In genomic region chr7:112298871-112299422, GRCm38 (mm10) we compare ENCODE assay signal across 11 mouse cellular contexts.
DNase-seq lines count a peak whose midpoint lies in the region; ATAC-seq and TF ChIP-seq lines count a peak whose summit lies in the region.
"Had no signal": no experiment of that assay in that cellular context is flagged by ENCODE, and none has a peak within 500 bp of the region (broad histone marks: within the 10 kb centered on the region; RNA-seq: fewer than 3 reads in every experiment).

No protein-coding gene starts in this region.

- H3K27ac ChIP-seq in left cerebral cortex, adult 2 months = peak overlapping the region; percentile 73
- peak overlapping the region; percentile 90 for H3K27ac ChIP-seq in embryonic fibroblast, embryonic 13.5 days (ENCODE audit: insufficient read depth, low read length)
- peak overlapping the region; percentile 85 for H3K27ac ChIP-seq in kidney, postnatal 0 days
- H3K27ac ChIP-seq: midbrain, embryonic 15.5 days had no signal

- no peak overlapping the region for H3K4me2 ChIP-seq in kidney, postnatal 0 days (ENCODE audit: low read length)
- peak overlapping the region; percentile 62 for H3K4me2 ChIP-seq in myocyte (ENCODE audit: low read depth)
- H3K4me2 ChIP-seq: midbrain, embryonic 15.5 days had no signal

- no peak for TF ChIP-seq POLR2A in embryonic fibroblast, embryonic 13.5 days (IDR thresholded peaks at IDR 0.05; ENCODE audit: low read depth, low read length)
- no peak for TF ChIP-seq POLR2A in myocyte (IDR thresholded peaks at IDR 0.05; ENCODE audit: insufficient read length, low read depth)

- H3K4me3 ChIP-seq in left cerebral cortex, adult 2 months = no peak overlapping the region
- no peak overlapping the region for H3K4me3 ChIP-seq in embryonic fibroblast, embryonic 13.5 days (ENCODE audit: insufficient read depth, low read length)
- H3K4me3 ChIP-seq in kidney, postnatal 0 days (replicated peaks; ENCODE audit: low read depth, low read length) = no peak overlapping the region
- no peak overlapping the region for H3K4me3 ChIP-seq in myocyte
- H3K4me3 ChIP-seq: erythroblast, embryonic 14.5 days; midbrain, embryonic 15.5 days had no signal

- WGBS in kidney, postnatal 0 days = 65% methylated on average over 3 of the region's 3 CpGs

- no peak for DNase-seq in left cerebral cortex, adult 2 months (ENCODE audit: extremely low spot score in 1 of 2, low spot score in 2 of 2)
- no peak for DNase-seq in left cerebral cortex, adult 9 months (ENCODE audit: low spot score in 2 of 2)
- no peak for DNase-seq in kidney, postnatal 0 days (ENCODE audit: low spot score)
- DNase-seq in B cell, adult 2 months = no peak
- DNase-seq in left cerebral cortex, postnatal 14 days (ENCODE audit: low spot score in 2 of 2) = no peak
- DNase-seq: retina, postnatal 1 day had no signal

- H3ac ChIP-seq in myocyte (ENCODE audit: control insufficient read depth, insufficient read length) = no peak overlapping the region

- no peaks in the 10 kb centered on the region for H3K9me3 ChIP-seq in kidney, postnatal 0 days (replicated peaks; ENCODE audit: low read length)
- H3K9me3 ChIP-seq: midbrain, embryonic 15.5 days had no signal

- peaks cover 32% of the 10 kb centered on the region for H3K4me1 ChIP-seq in embryonic fibroblast, embryonic 13.5 days (ENCODE audit: control insufficient read depth, insufficient read depth, low read length)
- peaks cover 16% of the 10 kb centered on the region for H3K4me1 ChIP-seq in kidney, postnatal 0 days (replicated peaks; ENCODE audit: insufficient read depth, low read length)
- H3K4me1 ChIP-seq: midbrain, embryonic 15.5 days had no signal

- peaks cover 66% of the 10 kb centered on the region for H3K79me2 ChIP-seq in myocyte (ENCODE audit: control insufficient read depth, insufficient read depth)

- TF ChIP-seq CTCF in left cerebral cortex, adult 2 months (IDR thresholded peaks at IDR 0.05) = no peak
- no peak for TF ChIP-seq CTCF in embryonic fibroblast, embryonic 13.5 days (IDR thresholded peaks at IDR 0.05; ENCODE audit: borderline replicate concordance, insufficient read depth, low read length)
- no peak for TF ChIP-seq CTCF in kidney, postnatal 0 days (IDR thresholded peaks at IDR 0.05; ENCODE audit: low read depth)

- H3K27me3 ChIP-seq in kidney, postnatal 0 days (ENCODE audit: insufficient read depth, low read length) = no peaks in the 10 kb centered on the region
- no peaks in the 10 kb centered on the region for H3K27me3 ChIP-seq in myocyte (ENCODE audit: control insufficient read depth, insufficient read depth, insufficient read length)
- H3K27me3 ChIP-seq: midbrain, embryonic 15.5 days had no signal

- no peak overlapping the region for H3K9ac ChIP-seq in kidney, postnatal 0 days (ENCODE audit: low read depth, low read length)
- H3K9ac ChIP-seq: midbrain, embryonic 15.5 days had no signal

- ATAC-seq in kidney, postnatal 0 days (replicated peaks; ENCODE audit: low FRiP score, low read depth) = no peak; the same call in 1 of the 2 replicates
- ATAC-seq in erythroblast, adult 5-6 weeks (replicated peaks; ENCODE audit: low FRiP score, poor library complexity, severe bottlenecking) = no peak
- ATAC-seq: midbrain, embryonic 15.5 days had no signal

- intact Hi-C loops in left cerebral cortex, adult 2 months (cut with DNase I) = no loop called here
- intact Hi-C loops in left cerebral cortex, postnatal 14 days (cut with DNase I) = no loop called here

- no peaks in the 10 kb centered on the region for H3K36me3 ChIP-seq in kidney, postnatal 0 days (ENCODE audit: insufficient read depth, low read length)
- no peaks in the 10 kb centered on the region for H3K36me3 ChIP-seq in myocyte (ENCODE audit: control insufficient read depth, insufficient read depth)
- H3K36me3 ChIP-seq: midbrain, embryonic 15.5 days had no signal

TF ChIP-seq in myocyte, 11 proteins besides CTCF, POLR2A, EP300 and RAD21:
- peak in 1 of 3 experiments; percentile 29 for TF ChIP-seq MYOG (IDR thresholded peaks at IDR 0.05; ENCODE audit: control insufficient read depth in 1 of 3, insufficient read depth in 1 of 3, insufficient read length in 2 of 3, low read depth in 2 of 3)
- no peak for TF ChIP-seq MYOD1 (IDR thresholded peaks at IDR 0.05; ENCODE audit: control insufficient read depth in 1 of 3, insufficient read length in 2 of 3, low read depth in 2 of 3)
